Mouse (Mus musculus) left cerebral cortex, adult 8-10 months (tissue): Measurements from ENCODE around the gene R3hdm4. TPM values are rescaled to one million over a fixed set of nuclear protein-coding genes. Genes with fewer than 3 reads are reported as not detected.

ENCODE experiments used
- DNase-seq, 2 experiments: peaks; one replicate each; pipeline ENCODE4 v3.0.0; 2022; ENCODE audit warnings: low spot score in 2 of 2
- total RNA-seq, 4 experiments: library from RNA; stranded (reverse); gene quantifications; 2 replicates each; pipeline ENCODE4 v1.2.4; 2022

Gene R3hdm4
- total RNA-seq, 4 experiments from 2014 or later, result 312 to 357 (median 346) TPM

GRCm38 (mm10) chr10:79943471-79943901 is 22.5 kb upstream of the R3hdm4 start:
- no peak for DNase-seq

GRCm38 (mm10) chr10:79942988-79943387 is 22.0 kb upstream of the R3hdm4 start:
- no peak for DNase-seq

GRCm38 (mm10) chr10:79940749-79941148 is 19.7 kb upstream of the R3hdm4 start:
- no peak for DNase-seq

GRCm38 (mm10) chr10:79937775-79938526 is 16.9 kb upstream of the R3hdm4 start:
- no peak for DNase-seq

GRCm38 (mm10) chr10:79936911-79937441 is 16.0 kb upstream of the R3hdm4 start:
- DNase-seq, result no peak

- DNase-seq, result no peak
These were observed 15.4 kb upstream of the R3hdm4 start for GRCm38 (mm10) chr10:79936284-79936910.

- no peak for DNase-seq
These were observed 14.0 kb upstream of the R3hdm4 start for GRCm38 (mm10) chr10:79934794-79935569.

- no peak for DNase-seq
These were observed 13.3 kb upstream of the R3hdm4 start for GRCm38 (mm10) chr10:79934272-79934721.

GRCm38 (mm10) chr10:79933861-79934260 is 12.9 kb upstream of the R3hdm4 start:
- DNase-seq, result no peak

- DNase-seq, result no peak
These were observed 12.2 kb upstream of the R3hdm4 start for GRCm38 (mm10) chr10:79933145-79933679.

- DNase-seq, result no peak
These were observed 11.7 kb upstream of the R3hdm4 start for GRCm38 (mm10) chr10:79932736-79933135.

- no peak for DNase-seq
These were observed 10.8 kb upstream of the R3hdm4 start for GRCm38 (mm10) chr10:79931797-79932196.

GRCm38 (mm10) chr10:79930826-79931186 is 9.8 kb upstream of the R3hdm4 start:
- DNase-seq, result no peak

GRCm38 (mm10) chr10:79929967-79930825 is 9.2 kb upstream of the R3hdm4 start:
- DNase-seq, result no peak

GRCm38 (mm10) chr10:79928907-79929701 is 8.1 kb upstream of the R3hdm4 start:
- DNase-seq, result no peak

GRCm38 (mm10) chr10:79928030-79928694 is 7.2 kb upstream of the R3hdm4 start:
- DNase-seq, result no peak

- DNase-seq, result no peak
These were observed 6.5 kb upstream of the R3hdm4 start for GRCm38 (mm10) chr10:79927324-79928029.

GRCm38 (mm10) chr10:79926491-79927323 is 5.7 kb upstream of the R3hdm4 start, which contains the start of gene Arid3a:
Gene Arid3a, plus strand, starts transcription at chr10:79927043.
- DNase-seq, result peak; percentile 71 to 78
